Mouse (Mus musculus): ENCODE measurements around the gene Tmem217. TPM values are rescaled to one million over a fixed set of nuclear protein-coding genes. Genes with fewer than 3 reads are reported as not detected.

The Tmem217 gene
- polyA plus RNA-seq, 1 experiment from 2014 or later: 1.0 TPM

DNA sequence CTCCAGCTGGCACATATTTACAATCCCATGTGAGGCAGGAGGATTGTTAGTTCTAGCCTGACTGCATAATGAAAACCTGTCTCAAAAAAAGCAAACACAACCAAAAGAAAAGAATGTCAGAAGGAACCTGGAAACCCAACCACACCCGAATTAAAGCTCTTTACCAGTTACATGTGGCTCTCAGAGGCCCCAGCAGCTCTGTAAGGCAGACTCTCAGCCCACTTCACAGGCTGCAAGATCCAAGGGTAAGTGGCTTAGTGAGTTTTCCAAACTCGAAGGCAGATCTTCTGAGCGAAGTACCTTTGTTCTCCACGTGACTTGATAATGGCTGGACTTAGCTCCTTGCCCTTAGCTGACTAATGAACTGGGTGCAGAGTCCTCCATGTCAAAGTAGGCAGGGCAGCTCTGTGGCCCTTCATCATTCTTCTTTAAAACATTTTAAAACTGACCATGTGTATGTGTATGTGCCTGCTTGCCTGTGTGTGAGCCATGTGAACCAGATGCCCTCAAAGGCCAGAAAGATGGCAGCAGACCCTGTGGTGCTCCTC, 27.5 kb upstream of the Tmem217 start:
- Histone ChIP-seq H3K4me3 (no peak overlapping the region), H3K4me1 (peaks cover 7% of the 10 kb centered on the region; the same call in 1 of the 2 replicates), H3K27ac (no peak overlapping the region), H3K27me3 (ENCODE audit: poor library complexity, severe bottlenecking) (no peaks in the 10 kb centered on the region), H3K36me3 (replicated peaks) (peaks cover 92% of the 10 kb centered on the region), H3K9me3 (no peaks in the 10 kb centered on the region)
- 86% methylated on average over 4 of the region's 4 CpGs for WGBS
- no peak for DNase-seq (ENCODE audit: extremely low spot score, low spot score)

GRCm38 (mm10) chr17:29569831-29570230, 17.6 kb upstream of the Tmem217 start:
- Histone ChIP-seq H3K4me1 (no peaks in the 10 kb centered on the region), H3K4me3 (no peak overlapping the region), H3K27ac (no peak overlapping the region), H3K9me3 (no peaks in the 10 kb centered on the region), H3K27me3 (ENCODE audit: poor library complexity, severe bottlenecking) (no peaks in the 10 kb centered on the region), H3K36me3 (replicated peaks) (peaks cover 91% of the 10 kb centered on the region)
- 84% methylated on average over 6 of the region's 6 CpGs for WGBS
- DNase-seq (ENCODE audit: extremely low spot score, low spot score): no peak

GRCm38 (mm10) chr17:29568435-29568834, 16.2 kb upstream of the Tmem217 start:
- 93% methylated on average over 15 of the region's 15 CpGs for WGBS
- Histone ChIP-seq H3K36me3 (replicated peaks) (peaks cover 85% of the 10 kb centered on the region), H3K9me3 (no peaks in the 10 kb centered on the region), H3K4me3 (no peak overlapping the region), H3K27me3 (ENCODE audit: poor library complexity, severe bottlenecking) (no peaks in the 10 kb centered on the region), H3K27ac (no peak overlapping the region), H3K4me1 (no peaks in the 10 kb centered on the region)
- DNase-seq (ENCODE audit: extremely low spot score, low spot score): no peak

DNA sequence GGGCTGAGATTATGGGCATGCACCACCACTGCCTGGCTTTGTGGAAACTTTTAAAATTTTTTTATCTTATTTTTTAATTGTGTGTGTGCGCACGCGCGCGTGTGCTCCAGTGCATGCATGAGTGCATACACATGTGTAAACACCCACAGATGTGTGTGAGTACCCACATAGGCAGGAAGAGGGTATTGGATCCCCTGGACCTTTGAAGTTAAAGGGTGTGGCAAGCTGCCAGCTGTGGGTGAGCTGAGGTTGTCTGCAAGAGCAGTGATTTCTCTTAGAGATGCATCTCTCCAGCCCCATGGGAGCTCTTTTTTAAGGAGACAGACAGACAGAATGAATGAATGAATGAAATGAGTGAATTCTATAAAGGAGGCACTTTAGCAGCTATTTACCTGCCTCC, 13.3 kb upstream of the Tmem217 start:
- Histone ChIP-seq H3K4me1 (no peaks in the 10 kb centered on the region), H3K4me3 (no peak overlapping the region), H3K27ac (no peak overlapping the region), H3K36me3 (replicated peaks) (peaks cover 55% of the 10 kb centered on the region), H3K27me3 (ENCODE audit: poor library complexity, severe bottlenecking) (no peaks in the 10 kb centered on the region), H3K9me3 (no peaks in the 10 kb centered on the region)
- DNase-seq (ENCODE audit: extremely low spot score, low spot score): no peak
- WGBS: 97% methylated on average over 5 of the region's 5 CpGs

- Histone ChIP-seq H3K27ac (no peak overlapping the region), H3K9me3 (peaks cover 6% of the 10 kb centered on the region; the same call in 1 of the 2 replicates), H3K36me3 (replicated peaks) (peaks cover 28% of the 10 kb centered on the region), H3K4me1 (no peaks in the 10 kb centered on the region), H3K4me3 (no peak overlapping the region), H3K27me3 (ENCODE audit: poor library complexity, severe bottlenecking) (no peaks in the 10 kb centered on the region)
- WGBS: 80% methylated on average over 5 of the region's 5 CpGs
- DNase-seq (ENCODE audit: extremely low spot score, low spot score): no peak
Measured at GRCm38 (mm10) chr17:29558476-29558875, 6.3 kb upstream of the Tmem217 start.

- no peak overlapping the region for H3K27ac ChIP-seq
- peaks cover 28% of the 10 kb centered on the region for H3K36me3 ChIP-seq (replicated peaks)
- no peaks in the 10 kb centered on the region for H3K4me1 ChIP-seq
- H3K27me3 ChIP-seq (ENCODE audit: poor library complexity, severe bottlenecking): no peaks in the 10 kb centered on the region
- 90% methylated on average over 7 of the region's 7 CpGs for WGBS
- H3K4me3 ChIP-seq: no peak overlapping the region
- DNase-seq (ENCODE audit: extremely low spot score, low spot score): no peak
- peaks cover 6% of the 10 kb centered on the region; the same call in 1 of the 2 replicates for H3K9me3 ChIP-seq
Measured at GRCm38 (mm10) chr17:29556893-29557292, 4.7 kb upstream of the Tmem217 start.

- peaks cover 2% of the 10 kb centered on the region; the same call in 1 of the 2 replicates for H3K4me1 ChIP-seq
- peaks cover 6% of the 10 kb centered on the region; the same call in 1 of the 2 replicates for H3K9me3 ChIP-seq
- no peak for DNase-seq (ENCODE audit: extremely low spot score, low spot score)
- H3K27me3 ChIP-seq (ENCODE audit: poor library complexity, severe bottlenecking): no peaks in the 10 kb centered on the region
- 97% methylated on average over 10 of the region's 10 CpGs for WGBS
- H3K27ac ChIP-seq: no peak overlapping the region
- H3K4me3 ChIP-seq: no peak overlapping the region
- peaks cover 28% of the 10 kb centered on the region for H3K36me3 ChIP-seq (replicated peaks)
Measured at GRCm38 (mm10) chr17:29556456-29556855, 4.3 kb upstream of the Tmem217 start.

- no peak for DNase-seq (ENCODE audit: extremely low spot score, low spot score)
- no peak overlapping the region for H3K4me3 ChIP-seq
- no peaks in the 10 kb centered on the region for H3K27me3 ChIP-seq (ENCODE audit: poor library complexity, severe bottlenecking)
- peaks cover 23% of the 10 kb centered on the region for H3K4me1 ChIP-seq
- H3K36me3 ChIP-seq (replicated peaks): peaks cover 17% of the 10 kb centered on the region
- H3K9me3 ChIP-seq: no peaks in the 10 kb centered on the region
- no peak overlapping the region for H3K27ac ChIP-seq
Measured at GRCm38 (mm10) chr17:29554176-29554575, 2.0 kb upstream of the Tmem217 start.

DNA sequence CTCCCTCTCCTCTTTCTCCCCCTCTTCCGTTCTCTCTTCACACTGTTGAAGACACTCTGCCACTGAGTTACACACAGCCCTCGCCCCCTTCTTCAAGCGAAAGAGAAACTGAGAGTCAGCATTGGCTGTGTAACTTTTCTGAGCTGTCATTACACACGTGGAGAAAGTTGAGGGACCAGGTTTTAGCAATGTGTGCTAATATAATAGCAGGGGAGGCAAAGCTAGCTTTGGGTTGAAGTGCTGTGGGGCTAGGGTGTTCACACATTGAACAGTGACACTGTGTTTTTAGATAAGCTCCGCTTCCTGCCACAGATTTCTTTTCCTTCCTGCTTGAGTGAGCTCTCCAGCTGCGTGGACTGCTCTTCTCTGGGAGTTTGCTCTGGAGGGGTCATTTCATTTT, 1.2 kb downstream of the Tmem217 start:
- Histone ChIP-seq H3K27me3 (ENCODE audit: poor library complexity, severe bottlenecking) (no peaks in the 10 kb centered on the region), H3K27ac (no peak overlapping the region), H3K4me1 (peaks cover 25% of the 10 kb centered on the region), H3K4me3 (peak overlapping the region; percentile 99), H3K36me3 (replicated peaks) (peaks cover 3% of the 10 kb centered on the region), H3K9me3 (no peaks in the 10 kb centered on the region)
- no peak for DNase-seq (ENCODE audit: extremely low spot score, low spot score)
- 65% methylated on average over 6 of the region's 6 CpGs for WGBS

DNA sequence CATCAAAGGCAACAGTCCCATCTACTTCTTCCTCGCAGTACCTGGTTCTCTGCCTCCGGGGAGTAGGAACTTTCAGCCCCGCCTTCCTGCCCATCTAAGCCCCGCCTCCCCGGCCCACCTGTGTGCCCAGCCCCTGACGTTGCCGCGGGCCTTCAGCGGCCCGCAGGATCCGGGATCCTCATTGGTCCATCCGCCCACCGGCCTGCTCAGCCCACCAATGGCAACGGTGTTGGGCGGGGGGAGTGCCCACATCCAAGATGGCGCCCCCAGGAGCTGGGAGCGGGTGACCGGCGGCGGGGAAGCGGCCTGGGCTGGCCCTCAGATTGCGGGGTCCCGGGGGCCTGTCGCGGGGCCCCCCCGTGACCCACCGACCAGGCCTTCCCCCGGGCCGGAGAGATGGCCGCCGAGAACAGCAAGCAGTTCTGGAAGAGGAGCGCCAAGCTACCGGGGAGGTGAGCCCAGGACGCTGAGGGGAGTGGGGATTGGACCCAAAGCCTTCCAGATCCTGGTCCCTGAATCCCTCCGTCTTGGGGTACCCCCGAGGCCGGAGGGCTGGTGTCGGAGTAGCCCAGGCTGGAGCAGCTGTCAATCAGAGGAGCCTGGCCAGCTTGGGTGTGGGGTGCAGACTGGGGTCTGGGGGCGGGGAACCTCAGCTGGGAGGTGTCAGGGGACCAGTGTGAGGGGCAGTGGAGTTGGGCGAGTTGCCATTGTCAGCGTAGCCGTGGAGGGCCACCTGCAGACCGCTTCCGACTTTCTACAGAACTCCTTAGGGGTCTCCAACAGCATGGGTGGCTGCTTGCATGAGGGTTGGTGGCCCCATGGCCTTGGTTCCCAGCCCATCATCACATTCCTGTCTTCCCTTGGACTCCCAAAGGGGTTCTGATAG, 2.4 kb downstream of the Tmem217 start, which contains the start of the genes Gm17657 and Tbc1d22b:
Gm17657 (minus strand) TSS at position 96 of the 886 bp plus-strand sequence.
Tbc1d22b (plus strand) TSS at position 243 of the 886 bp plus-strand sequence.
- Histone ChIP-seq H3K4me3 (peak within 1 kb of the TSS; percentile 99), H3K4me1 (peaks cover 25% of the 10 kb centered on the region), H3K27me3 (ENCODE audit: poor library complexity, severe bottlenecking) (no peaks in the 10 kb centered on the region), H3K9me3 (no peaks in the 10 kb centered on the region), H3K27ac (peak within 1 kb of the TSS; percentile 95), H3K36me3 (replicated peaks) (peaks cover 1% of the 10 kb centered on the region; the same call in 1 of the 2 replicates)
- under 1% methylated on average over 44 of the region's 44 CpGs for whole genome bisulfite sequencing
- peak; percentile 92 for DNase-seq (ENCODE audit: extremely low spot score, low spot score)

DNA sequence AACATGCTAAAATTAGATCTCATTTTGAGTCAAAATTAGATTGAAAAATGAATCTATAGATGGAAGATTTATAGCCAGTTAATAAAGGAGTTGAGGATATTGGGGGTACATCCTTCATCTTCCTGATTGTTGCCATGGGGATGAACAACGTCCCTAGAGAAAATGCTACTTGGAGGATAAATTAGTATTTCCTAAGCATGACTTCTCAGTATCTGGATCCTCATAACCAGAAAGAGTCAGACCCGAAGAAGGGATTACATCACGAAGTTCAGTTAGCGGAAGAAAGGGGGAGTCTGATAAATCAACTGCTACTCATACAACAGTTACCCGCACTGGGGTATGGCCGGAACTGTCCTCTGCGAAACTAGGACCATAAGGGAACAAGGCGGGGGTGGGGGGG, 3.2 kb downstream of the Tmem217 start:
- Histone ChIP-seq H3K4me1 (peaks cover 25% of the 10 kb centered on the region), H3K27ac (peak overlapping the region; percentile 95; the same call in 1 of the 2 replicates), H3K9me3 (no peaks in the 10 kb centered on the region), H3K4me3 (peak overlapping the region; percentile 99; the same call in 1 of the 2 replicates), H3K36me3 (replicated peaks) (no peaks in the 10 kb centered on the region), H3K27me3 (ENCODE audit: poor library complexity, severe bottlenecking) (no peaks in the 10 kb centered on the region)
- DNase-seq (ENCODE audit: extremely low spot score, low spot score): no peak
- 57% methylated on average over 8 of the region's 8 CpGs for WGBS

DNA sequence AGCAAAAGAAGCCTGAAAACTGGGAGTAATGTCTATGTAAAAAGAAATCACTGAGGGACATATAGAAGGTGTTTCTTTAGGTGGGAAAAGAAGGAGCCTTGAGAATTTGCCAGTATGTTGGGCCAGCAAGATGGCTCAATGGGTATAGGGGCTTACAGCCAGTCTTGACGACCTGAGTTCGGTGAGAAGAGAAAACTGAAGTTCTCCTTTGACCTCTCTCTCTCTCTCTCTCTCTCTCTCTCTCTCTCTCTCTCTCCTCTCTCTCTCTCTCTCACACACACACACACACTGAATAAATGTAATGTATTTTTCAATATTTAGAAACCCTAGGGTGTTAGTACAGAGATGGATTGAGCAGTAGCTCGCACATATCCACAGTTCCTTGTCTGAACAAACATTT, 3.7 kb downstream of the Tmem217 start:
- DNase-seq (ENCODE audit: extremely low spot score, low spot score): no peak
- WGBS: 72% methylated on average over 3 of the region's 3 CpGs
- no peak overlapping the region for H3K4me3 ChIP-seq
- no peak overlapping the region for H3K27ac ChIP-seq
- no peaks in the 10 kb centered on the region for H3K36me3 ChIP-seq (replicated peaks)
- H3K9me3 ChIP-seq: no peaks in the 10 kb centered on the region
- H3K4me1 ChIP-seq: peaks cover 25% of the 10 kb centered on the region
- H3K27me3 ChIP-seq (ENCODE audit: poor library complexity, severe bottlenecking): no peaks in the 10 kb centered on the region

- H3K27ac ChIP-seq: no peak overlapping the region
- WGBS: 93% methylated on average over 5 of the region's 5 CpGs
- no peak for DNase-seq (ENCODE audit: extremely low spot score, low spot score)
Measured at GRCm38 (mm10) chr17:29545241-29545640, 6.9 kb downstream of the Tmem217 start.

More at GRCm38 (mm10) chr17:29545241-29545640, 6.9 kb downstream of the Tmem217 start:
- no peak overlapping the region for H3K4me3 ChIP-seq
- H3K27me3 ChIP-seq (ENCODE audit: poor library complexity, severe bottlenecking): no peaks in the 10 kb centered on the region
- peaks cover 10% of the 10 kb centered on the region for H3K4me1 ChIP-seq
- H3K36me3 ChIP-seq (replicated peaks): no peaks in the 10 kb centered on the region
- H3K9me3 ChIP-seq: no peaks in the 10 kb centered on the region

Measured in forebrain, embryonic 10.5 days (tissue).